Mouse (Mus musculus) adrenal gland (tissue): ENCODE results near the gene Ripor2.

Source experiments
- intact Hi-C: fragments of 180-260 bp; cut with DNase I; formaldehyde crosslinking; loops from one replicate; pipeline ENCODE4 v1.15.1; 2025

Gene Ripor2

GRCm38 (mm10) chr13:24580759-24581158 is 1.2 kb upstream of the Ripor2 start:
- intact Hi-C loops = no loop called here

- intact Hi-C loops = no loop called here
Observed at GRCm38 (mm10) chr13:24584403-24584802, 2.4 kb downstream of the Ripor2 start.

DNA sequence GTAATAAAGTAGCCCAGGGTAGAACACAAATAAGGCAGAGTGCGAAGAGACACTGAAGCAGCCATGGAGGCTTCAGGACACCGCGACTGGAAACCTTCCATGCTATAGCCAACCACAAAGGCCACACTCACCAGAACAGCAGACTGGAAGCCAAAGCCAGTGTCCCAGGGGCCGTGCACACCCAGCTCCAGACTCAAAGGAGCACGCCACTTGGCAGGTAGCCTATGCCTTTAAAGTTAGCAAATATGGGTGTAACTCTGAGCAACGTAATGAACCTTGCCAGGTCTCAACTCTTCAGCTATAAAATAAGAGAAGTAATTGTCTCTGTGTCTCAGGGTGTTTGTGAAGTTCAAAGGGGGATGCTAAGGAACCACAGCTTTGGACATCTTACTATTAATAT is 2.9 kb downstream of the Ripor2 start:
- intact Hi-C loops = no loop called here

DNA sequence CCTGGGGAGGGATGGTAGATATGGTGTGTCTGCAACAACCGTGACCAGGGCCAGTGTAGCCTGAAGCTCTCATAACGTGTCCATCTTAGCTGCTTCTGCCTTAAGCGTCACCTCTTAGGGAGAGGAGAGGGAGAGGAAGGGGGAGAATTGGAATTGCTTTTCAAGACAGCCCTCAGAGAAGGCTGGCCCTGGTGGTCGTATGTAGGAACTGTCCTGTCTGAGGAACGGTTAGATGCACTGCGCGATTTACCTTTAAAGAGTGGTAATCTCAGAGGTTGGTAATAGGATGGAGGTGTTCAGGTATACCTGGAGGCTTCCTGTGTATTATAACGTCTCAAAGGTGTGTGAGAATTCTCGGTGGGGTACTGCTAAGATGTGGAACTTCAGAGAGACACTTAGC is 3.4 kb downstream of the Ripor2 start:
- intact Hi-C loops = no loop called here

- intact Hi-C loops = no loop called here
Observed at GRCm38 (mm10) chr13:24587192-24587895, 5.4 kb downstream of the Ripor2 start.

- intact Hi-C loops = no loop called here
Observed at GRCm38 (mm10) chr13:24588603-24589002, 6.6 kb downstream of the Ripor2 start.

DNA sequence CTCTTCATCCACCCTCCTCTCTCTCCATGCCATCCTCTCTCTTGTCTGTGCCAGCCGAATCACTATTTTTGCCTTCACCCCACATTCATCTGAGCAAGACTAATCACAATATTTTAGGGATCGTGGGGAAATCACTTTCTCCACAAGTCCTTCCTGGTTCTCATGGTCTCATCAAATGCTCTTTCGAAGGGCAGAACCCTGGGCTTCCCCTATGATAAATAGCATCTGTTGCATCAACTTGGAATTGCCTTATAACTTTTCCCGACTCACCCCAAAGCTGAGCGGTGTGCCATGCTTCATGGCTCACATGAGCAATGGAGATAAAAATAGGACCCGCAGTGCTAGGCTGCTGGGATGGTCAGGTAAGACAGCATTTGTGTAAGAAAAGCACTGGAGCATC is 9.7 kb downstream of the Ripor2 start:
- intact Hi-C loops = no loop called here

GRCm38 (mm10) chr13:24594303-24594702 is 12.3 kb downstream of the Ripor2 start:
- intact Hi-C loops = no loop called here

DNA sequence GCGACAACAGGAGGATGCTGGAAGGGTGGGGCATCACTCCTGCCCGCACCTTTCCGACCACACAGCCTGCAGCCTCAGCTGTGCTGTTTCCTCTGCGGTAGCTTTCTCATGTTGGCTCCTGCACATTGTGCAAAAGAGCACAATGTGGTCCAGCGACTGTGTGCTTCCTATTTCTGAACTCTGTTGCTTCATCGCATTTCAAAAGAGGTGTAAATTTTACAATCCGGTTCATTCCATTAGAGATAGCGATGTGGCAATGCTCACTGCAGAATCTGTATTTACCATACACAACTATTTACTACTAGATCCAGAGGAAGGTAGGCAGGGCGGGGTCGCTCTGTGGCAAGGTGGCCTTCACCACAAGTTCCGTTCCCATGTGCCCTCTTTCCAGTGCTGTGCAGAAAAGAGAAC is 17.6 kb downstream of the Ripor2 start:
- intact Hi-C loops = no loop called here

DNA sequence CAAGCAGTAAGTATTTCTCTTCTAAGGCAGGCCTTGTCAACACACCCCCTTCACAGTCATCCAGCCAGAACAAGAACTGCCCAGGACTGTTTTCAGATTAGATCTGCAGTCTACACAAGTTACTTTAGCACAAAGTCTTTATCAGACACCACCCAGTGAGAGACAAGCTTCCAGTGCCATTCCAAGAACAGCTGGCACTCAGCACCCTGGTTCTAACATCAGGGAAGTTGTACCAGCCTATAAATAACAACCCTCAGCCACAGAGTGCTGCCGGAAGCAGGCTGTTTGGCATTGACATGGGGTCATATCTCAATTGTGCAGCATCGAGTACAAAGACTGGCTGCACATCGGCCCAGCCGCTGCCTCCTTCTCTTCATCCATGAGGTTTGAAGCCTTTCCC is 21.0 kb downstream of the Ripor2 start:
- intact Hi-C loops = no loop called here

- intact Hi-C loops = no loop called here
Observed at GRCm38 (mm10) chr13:24603591-24604009, 21.6 kb downstream of the Ripor2 start.

GRCm38 (mm10) chr13:24604096-24604495 is 22.1 kb downstream of the Ripor2 start:
- intact Hi-C loops = no loop called here

GRCm38 (mm10) chr13:24604761-24605591 is 23.0 kb downstream of the Ripor2 start:
- intact Hi-C loops = no loop called here

GRCm38 (mm10) chr13:24605755-24606154 is 23.8 kb downstream of the Ripor2 start:
- intact Hi-C loops = no loop called here

DNA sequence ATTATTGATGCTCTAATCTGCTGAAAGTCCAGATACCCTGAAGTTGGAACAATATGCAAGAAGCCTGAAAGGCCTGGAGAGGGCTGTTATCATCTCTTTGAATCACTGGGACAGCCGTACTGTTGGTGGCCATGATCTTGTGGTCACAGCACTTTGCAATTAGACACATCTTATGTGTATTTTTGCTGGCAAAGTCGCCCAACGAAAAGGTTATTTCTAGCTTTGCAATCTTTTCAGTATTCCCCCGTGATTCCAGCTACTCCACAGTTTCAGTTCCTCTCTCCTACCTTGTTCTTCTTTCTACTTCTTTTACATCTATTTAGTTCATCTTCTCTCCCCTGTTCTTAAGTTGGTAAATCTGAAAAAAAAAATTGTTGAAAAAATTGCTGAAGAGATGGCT is 26.0 kb downstream of the Ripor2 start:
- intact Hi-C loops = no loop called here

GRCm38 (mm10) chr13:24608709-24609108 is 26.7 kb downstream of the Ripor2 start:
- intact Hi-C loops = no loop called here

DNA sequence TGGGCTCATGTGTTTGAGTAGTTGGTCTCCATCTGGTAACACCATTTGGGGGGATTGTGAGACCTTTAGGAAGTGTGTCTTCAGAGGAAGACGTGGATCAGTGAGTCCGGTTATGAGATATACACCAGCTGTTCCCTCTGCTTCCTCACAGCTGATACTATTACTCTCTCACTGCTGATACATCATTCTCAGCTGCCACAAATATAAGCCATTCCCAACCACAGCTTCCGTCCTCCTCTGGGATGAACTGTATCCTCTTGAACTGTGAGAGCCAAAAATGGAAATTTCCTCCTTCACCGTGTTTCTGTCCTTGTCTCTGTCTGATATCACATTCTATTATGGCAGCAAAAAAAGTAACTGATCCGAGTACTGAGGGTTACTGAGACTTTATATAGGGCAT is 28.9 kb downstream of the Ripor2 start:
- intact Hi-C loops = no loop called here

DNA sequence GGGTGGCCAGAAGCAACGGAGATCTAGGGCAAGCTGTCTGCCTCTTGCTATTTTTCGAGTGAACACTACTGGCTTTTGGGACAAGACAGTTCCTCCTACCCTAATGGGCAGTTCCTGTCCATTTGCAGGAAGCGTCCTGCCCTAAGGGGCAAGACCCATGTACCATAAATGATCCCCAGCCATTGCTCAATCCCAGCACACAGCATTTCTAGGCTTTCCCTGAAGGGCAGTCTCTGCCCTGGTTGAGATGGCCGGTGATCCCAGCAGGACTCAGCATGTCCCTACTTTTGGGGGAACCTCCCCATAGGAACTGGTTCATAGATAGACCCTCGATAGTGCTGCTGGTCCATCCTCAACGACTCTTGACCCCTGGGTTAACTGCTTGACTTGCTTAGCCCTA is 31.0 kb downstream of the Ripor2 start:
- intact Hi-C loops = no loop called here

DNA sequence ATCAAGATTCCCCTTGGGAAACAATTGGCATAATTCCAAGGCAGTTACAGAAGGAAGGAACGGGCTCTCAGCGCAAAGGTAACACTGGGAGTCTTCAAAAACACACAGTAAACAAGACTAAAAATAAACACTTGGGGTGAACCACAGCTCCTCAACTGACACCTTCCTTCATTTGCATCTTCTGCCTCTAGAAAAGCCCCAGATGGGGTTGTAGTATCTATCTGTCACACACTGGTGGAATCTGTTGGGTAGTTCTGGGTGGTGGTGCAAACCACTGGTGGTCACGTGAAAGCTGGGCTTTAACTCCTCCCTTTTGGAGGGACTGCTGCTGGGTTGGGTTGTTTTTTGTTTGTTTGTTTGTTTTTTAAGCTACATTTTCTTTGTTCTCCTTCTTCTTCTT is 31.4 kb downstream of the Ripor2 start:
- intact Hi-C loops = no loop called here

- intact Hi-C loops = no loop called here
Observed at GRCm38 (mm10) chr13:24613927-24614780, 32.2 kb downstream of the Ripor2 start.

DNA sequence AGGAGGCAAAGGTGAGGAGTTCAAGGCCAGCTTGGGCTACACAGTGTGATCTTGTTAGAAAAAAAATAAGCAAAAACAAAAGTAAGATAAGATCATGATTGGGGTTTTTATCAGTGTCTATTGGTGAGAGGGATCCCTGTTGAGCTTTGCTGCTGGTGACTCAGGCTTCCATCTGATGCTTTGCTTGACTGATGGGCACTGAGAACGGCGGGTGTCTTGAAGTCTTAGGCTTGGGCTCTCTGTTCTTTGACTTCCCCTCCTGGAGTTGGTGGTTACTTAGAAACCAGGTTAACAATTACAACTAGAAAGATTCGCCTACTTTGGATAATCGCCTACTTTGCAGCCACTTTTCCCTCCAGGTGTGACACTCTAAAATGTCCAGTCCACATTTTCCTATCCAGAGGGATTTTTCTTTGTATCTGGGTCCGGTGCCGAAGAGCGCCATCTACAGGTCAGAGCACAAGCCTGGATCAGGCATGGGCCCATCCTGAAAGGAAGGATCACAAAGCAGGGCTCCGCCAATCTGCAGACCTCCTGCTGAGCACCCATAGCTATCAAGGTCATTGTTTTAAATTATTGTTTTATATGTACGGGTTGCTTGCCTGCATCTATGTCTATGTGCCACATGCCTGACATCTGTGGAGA is 34.1 kb downstream of the Ripor2 start:
- intact Hi-C loops = loop anchor here (2.0 kb wide), 1 partner anchor 97 kb away; no protein-coding TSS in a partner anchor
